Mouse (Mus musculus) E14TG2a.4 (cell line): Measurements from ENCODE around the gene Cadm2.

Experiments used
- H3K27me3 ChIP-seq: 2 replicates; pipeline ENCODE4 v1.6.1; 2014; ENCODE audit warnings: low read length, control low read depth; ENCODE audit not compliant: insufficient read depth
- H3K36me3 ChIP-seq: 2 replicates; pipeline ENCODE4 v1.6.1; 2014; ENCODE audit warnings: low read length, control low read depth; ENCODE audit not compliant: insufficient read depth
- H3K4me1 ChIP-seq: replicated peaks from 2 replicates; pipeline ENCODE4 v1.6.1; 2014; ENCODE audit warnings: low read depth, low read length, control low read depth
- H3K4me3 ChIP-seq: replicated peaks from 2 replicates; pipeline ENCODE4 v1.5.1; 2014; ENCODE audit warnings: mild to moderate bottlenecking, low read length
- H3K9me3 ChIP-seq: 2 replicates; pipeline ENCODE4 v1.6.1; 2014; ENCODE audit warnings: low read length, control low read depth
- CTCF ChIP-seq: conservative IDR thresholded peaks from 2 replicates; pipeline ENCODE4 v1.5.1; 2014; ENCODE audit warnings: low read length
- NANOG ChIP-seq: IDR thresholded peaks from 2 replicates; pipeline ENCODE4 v1.6.1; 2014; ENCODE audit warnings: borderline replicate concordance, low read length, mixed read lengths
- POU5F1 ChIP-seq: IDR thresholded peaks from 2 replicates; pipeline ENCODE4 v1.6.1; 2014; ENCODE audit warnings: low read length, borderline replicate concordance

Cadm2 gene

GRCm38 (mm10) chr16:67175386-67175785 is 445.3 kb downstream of the Cadm2 start:
- TF ChIP-seq NANOG (no peak), CTCF (no peak), POU5F1 (no peak)
- no peaks in the 10 kb centered on the region for H3K4me1 ChIP-seq

GRCm38 (mm10) chr16:67162211-67162790 is 458.4 kb downstream of the Cadm2 start:
- H3K27me3 ChIP-seq = no peaks in the 10 kb centered on the region
- no peaks in the 10 kb centered on the region for H3K36me3 ChIP-seq
- no peak overlapping the region for H3K4me3 ChIP-seq
- no peaks in the 10 kb centered on the region for H3K4me1 ChIP-seq
- H3K9me3 ChIP-seq = no peaks in the 10 kb centered on the region
- TF ChIP-seq POU5F1 = no peak
- no peak for TF ChIP-seq CTCF
- no peak for TF ChIP-seq NANOG

More at GRCm38 (mm10) chr16:67175386-67175785, 445.3 kb downstream of the Cadm2 start:
- H3K36me3 ChIP-seq = no peaks in the 10 kb centered on the region
- no peak overlapping the region for H3K4me3 ChIP-seq
- no peaks in the 10 kb centered on the region for H3K9me3 ChIP-seq
- H3K27me3 ChIP-seq = no peaks in the 10 kb centered on the region

- no peak for TF ChIP-seq CTCF
- TF ChIP-seq NANOG = no peak
- TF ChIP-seq POU5F1 = no peak
- H3K9me3 ChIP-seq = no peaks in the 10 kb centered on the region
- H3K36me3 ChIP-seq = no peaks in the 10 kb centered on the region
- H3K27me3 ChIP-seq = no peaks in the 10 kb centered on the region
- no peak overlapping the region for H3K4me3 ChIP-seq
- H3K4me1 ChIP-seq = no peaks in the 10 kb centered on the region
These were observed 495.9 kb downstream of the Cadm2 start for GRCm38 (mm10) chr16:67124811-67125210.

GRCm38 (mm10) chr16:67122532-67122931 is 498.2 kb downstream of the Cadm2 start:
- Histone ChIP-seq H3K4me3 (no peak overlapping the region), H3K9me3 (no peaks in the 10 kb centered on the region), H3K4me1 (no peaks in the 10 kb centered on the region), H3K27me3 (no peaks in the 10 kb centered on the region), H3K36me3 (no peaks in the 10 kb centered on the region)
- TF ChIP-seq POU5F1 (no peak), CTCF (no peak), NANOG (no peak)

- Histone ChIP-seq H3K4me3 (no peak overlapping the region), H3K36me3 (no peaks in the 10 kb centered on the region), H3K4me1 (no peaks in the 10 kb centered on the region), H3K27me3 (no peaks in the 10 kb centered on the region), H3K9me3 (no peaks in the 10 kb centered on the region)
- no peak for TF ChIP-seq NANOG
- TF ChIP-seq CTCF = no peak
- no peak for TF ChIP-seq POU5F1
These were observed 498.9 kb downstream of the Cadm2 start for GRCm38 (mm10) chr16:67121781-67122180.

GRCm38 (mm10) chr16:67106478-67107061 is 514.1 kb downstream of the Cadm2 start:
- H3K9me3 ChIP-seq = no peaks in the 10 kb centered on the region
- no peaks in the 10 kb centered on the region for H3K27me3 ChIP-seq
- H3K4me3 ChIP-seq = no peak overlapping the region
- H3K36me3 ChIP-seq = no peaks in the 10 kb centered on the region
- no peak for TF ChIP-seq NANOG
- TF ChIP-seq CTCF = no peak
- no peak for TF ChIP-seq POU5F1
- H3K4me1 ChIP-seq = no peaks in the 10 kb centered on the region

GRCm38 (mm10) chr16:67096706-67097105 is 524.0 kb downstream of the Cadm2 start:
- H3K9me3 ChIP-seq = no peaks in the 10 kb centered on the region
- H3K4me1 ChIP-seq = no peaks in the 10 kb centered on the region
- H3K27me3 ChIP-seq = no peaks in the 10 kb centered on the region
- H3K4me3 ChIP-seq = no peak overlapping the region
- H3K36me3 ChIP-seq = no peaks in the 10 kb centered on the region
- no peak for TF ChIP-seq CTCF

- no peaks in the 10 kb centered on the region for H3K36me3 ChIP-seq
- no peaks in the 10 kb centered on the region for H3K9me3 ChIP-seq
- no peak overlapping the region for H3K4me3 ChIP-seq
- no peaks in the 10 kb centered on the region for H3K27me3 ChIP-seq
- TF ChIP-seq POU5F1 (no peak), CTCF (no peak), NANOG (no peak)
- no peaks in the 10 kb centered on the region for H3K4me1 ChIP-seq
These were observed 524.8 kb downstream of the Cadm2 start for GRCm38 (mm10) chr16:67095916-67096315.

- Histone ChIP-seq H3K4me1 (no peaks in the 10 kb centered on the region), H3K36me3 (no peaks in the 10 kb centered on the region), H3K27me3 (no peaks in the 10 kb centered on the region), H3K4me3 (no peak overlapping the region), H3K9me3 (no peaks in the 10 kb centered on the region)
- TF ChIP-seq POU5F1 (no peak), CTCF (peak; percentile 60), NANOG (no peak)
These were observed 531.0 kb downstream of the Cadm2 start for GRCm38 (mm10) chr16:67089747-67090146.
